35 mouse cellular contexts compared by ENCODE assay signal in genomic region chrX:99780308-99780707, GRCm38 (mm10). TPM values are rescaled to one million over a fixed set of nuclear protein-coding genes. Genes with fewer than 3 reads are reported as not detected.
DNase-seq lines count a peak whose midpoint lies in the region; ATAC-seq and TF ChIP-seq lines count a peak whose summit lies in the region.
"Had no signal": no experiment of that assay in that cellular context is flagged by ENCODE, and none has a peak within 500 bp of the region (broad histone marks: within the 10 kb centered on the region; RNA-seq: fewer than 3 reads in every experiment).

No protein-coding gene starts in this region.

- no peaks in the 10 kb centered on the region for H3K27me3 ChIP-seq in forebrain, postnatal 0 days (ENCODE audit: insufficient read depth, low read length)
- peaks cover 9% of the 10 kb centered on the region; the same call in 1 of the 2 replicates for H3K27me3 ChIP-seq in forebrain, embryonic 12.5 days
- H3K27me3 ChIP-seq in limb, embryonic 14.5 days (ENCODE audit: control insufficient read depth, insufficient read depth, low read length), result no peaks in the 10 kb centered on the region; the same call in 1 of the 2 replicates
- H3K27me3 ChIP-seq in limb, embryonic 10.5 days (ENCODE audit: low read depth, poor library complexity, severe bottlenecking), result peaks cover 77% of the 10 kb centered on the region
- H3K27me3 ChIP-seq in neural tube, embryonic 15.5 days (replicated peaks), result no peaks in the 10 kb centered on the region; the same call in 1 of the 2 replicates
- H3K27me3 ChIP-seq: CH12.LX; embryonic facial prominence, embryonic 15.5 days; liver, embryonic 15.5 days had no signal

- no peak overlapping the region for H3K4me2 ChIP-seq in forebrain, postnatal 0 days (ENCODE audit: low read depth)
- no peak overlapping the region for H3K4me2 ChIP-seq in forebrain, embryonic 12.5 days
- no peak overlapping the region for H3K4me2 ChIP-seq in limb, embryonic 14.5 days (replicated peaks; ENCODE audit: low read depth, low read length, severe bottlenecking)
- H3K4me2 ChIP-seq in neural tube, embryonic 15.5 days, result no peak overlapping the region
- H3K4me2 ChIP-seq: embryonic facial prominence, embryonic 15.5 days; heart, embryonic 11.5 days; hindbrain, embryonic 13.5 days; liver, embryonic 15.5 days; midbrain, embryonic 13.5 days had no signal

- peak; percentile 3 to 7 for DNase-seq in cerebellum, postnatal 10 days
- DNase-seq in cerebellum, adult 18-20 months, result no peak
- DNase-seq in forebrain, postnatal 0 days, result peak; percentile 19
- DNase-seq in limb, embryonic 14.5 days (ENCODE audit: low spot score), result peak; percentile 47
- no peak for DNase-seq in limb, embryonic 10.5 days (ENCODE audit: low spot score)
- DNase-seq in brain, embryonic 18.5 days (ENCODE audit: low read depth, low spot score), result peak; percentile 6
- DNase-seq: adrenal gland, adult 2 months; adrenal gland, postnatal 36 days; cerebellum, adult 11 months; cerebellum, adult 9-11 months; gastrocnemius, postnatal 25 days; heart, adult 18-20 months; heart, postnatal 36 days; kidney, postnatal 4 days; lung, postnatal 4 days; right cerebral cortex, adult 18-20 months; spleen, adult 18-20 months; thymus, adult 18-20 months; thymus, postnatal 25 days had no signal

- ATAC-seq in forebrain, postnatal 0 days, result peak; percentile 38; the same call in 1 of the 2 replicates
- ATAC-seq in forebrain, embryonic 12.5 days (ENCODE audit: low FRiP score), result no peak
- ATAC-seq in limb, embryonic 14.5 days (ENCODE audit: low FRiP score, low read depth), result no peak
- ATAC-seq in neural tube, embryonic 15.5 days (ENCODE audit: low FRiP score), result no peak
- ATAC-seq: activated CD4-positive, CD25-positive, alpha-beta regulatory T cell, adult 4 months; intestine, postnatal 0 days; midbrain, embryonic 13.5 days had no signal

- no peak overlapping the region for H3K9ac ChIP-seq in forebrain, postnatal 0 days
- H3K9ac ChIP-seq in forebrain, embryonic 12.5 days, result no peak overlapping the region
- H3K9ac ChIP-seq in limb, embryonic 14.5 days (ENCODE audit: low read depth, low read length, severe bottlenecking), result no peak overlapping the region
- H3K9ac ChIP-seq in neural tube, embryonic 15.5 days (replicated peaks), result no peak overlapping the region
- H3K9ac ChIP-seq: embryonic facial prominence, embryonic 15.5 days; hindbrain, embryonic 13.5 days; liver, embryonic 15.5 days; midbrain, embryonic 13.5 days had no signal

- no peak overlapping the region for H3K27ac ChIP-seq in forebrain, postnatal 0 days (ENCODE audit: low read depth, low read length)
- H3K27ac ChIP-seq in forebrain, embryonic 12.5 days, result no peak overlapping the region
- H3K27ac ChIP-seq in limb, embryonic 14.5 days (replicated peaks; ENCODE audit: low read depth, low read length), result no peak overlapping the region
- no peak overlapping the region for H3K27ac ChIP-seq in limb, embryonic 10.5 days
- H3K27ac ChIP-seq in neural tube, embryonic 15.5 days (replicated peaks), result no peak overlapping the region
- H3K27ac ChIP-seq: embryonic facial prominence, embryonic 15.5 days; hindbrain, embryonic 13.5 days; liver, embryonic 15.5 days; midbrain, embryonic 13.5 days had no signal

- H3K4me3 ChIP-seq in forebrain, postnatal 0 days (ENCODE audit: low read depth, low read length), result no peak overlapping the region
- H3K4me3 ChIP-seq in forebrain, embryonic 12.5 days (replicated peaks), result no peak overlapping the region
- no peak overlapping the region for H3K4me3 ChIP-seq in limb, embryonic 14.5 days (replicated peaks; ENCODE audit: low read length)
- H3K4me3 ChIP-seq in limb, embryonic 10.5 days, result no peak overlapping the region
- no peak overlapping the region for H3K4me3 ChIP-seq in neural tube, embryonic 15.5 days (replicated peaks)
- H3K4me3 ChIP-seq: embryonic facial prominence, embryonic 15.5 days; hindbrain, embryonic 13.5 days; liver, embryonic 15.5 days; megakaryocyte, embryonic 14.5 days; midbrain, embryonic 13.5 days had no signal

- TF ChIP-seq CTCF in forebrain, postnatal 0 days (IDR thresholded peaks at IDR 0.05; ENCODE audit: low read depth), result no peak

- H3K4me1 ChIP-seq in forebrain, postnatal 0 days (ENCODE audit: insufficient read depth), result no peaks in the 10 kb centered on the region
- H3K4me1 ChIP-seq in forebrain, embryonic 12.5 days, result no peaks in the 10 kb centered on the region
- no peaks in the 10 kb centered on the region for H3K4me1 ChIP-seq in limb, embryonic 14.5 days (ENCODE audit: control insufficient read depth, insufficient read depth, low read length)
- H3K4me1 ChIP-seq in limb, embryonic 10.5 days, result no peaks in the 10 kb centered on the region
- no peaks in the 10 kb centered on the region for H3K4me1 ChIP-seq in neural tube, embryonic 15.5 days
- H3K4me1 ChIP-seq: embryonic facial prominence, embryonic 15.5 days; hindbrain, embryonic 13.5 days; liver, embryonic 15.5 days; megakaryocyte, embryonic 14.5 days; midbrain, embryonic 13.5 days had no signal

- H3K36me3 ChIP-seq in forebrain, postnatal 0 days (ENCODE audit: insufficient read depth), result no peaks in the 10 kb centered on the region
- H3K36me3 ChIP-seq in forebrain, embryonic 12.5 days (replicated peaks), result no peaks in the 10 kb centered on the region
- H3K36me3 ChIP-seq in limb, embryonic 14.5 days (ENCODE audit: control insufficient read depth, insufficient read depth, low read length), result no peaks in the 10 kb centered on the region
- H3K36me3 ChIP-seq in limb, embryonic 10.5 days, result no peaks in the 10 kb centered on the region
- no peaks in the 10 kb centered on the region for H3K36me3 ChIP-seq in neural tube, embryonic 15.5 days
- H3K36me3 ChIP-seq: embryonic facial prominence, embryonic 15.5 days; hindbrain, embryonic 13.5 days; liver, embryonic 15.5 days; midbrain, embryonic 13.5 days had no signal

- H3K9me3 ChIP-seq in forebrain, postnatal 0 days (ENCODE audit: low read length), result no peaks in the 10 kb centered on the region
- no peaks in the 10 kb centered on the region for H3K9me3 ChIP-seq in forebrain, embryonic 12.5 days
- no peaks in the 10 kb centered on the region for H3K9me3 ChIP-seq in limb, embryonic 14.5 days (ENCODE audit: control insufficient read depth, low read length)
- no peaks in the 10 kb centered on the region for H3K9me3 ChIP-seq in limb, embryonic 10.5 days (replicated peaks)
- H3K9me3 ChIP-seq in neural tube, embryonic 15.5 days (replicated peaks), result no peaks in the 10 kb centered on the region
- H3K9me3 ChIP-seq: embryonic facial prominence, embryonic 15.5 days; hindbrain, embryonic 13.5 days; liver, embryonic 15.5 days; midbrain, embryonic 13.5 days had no signal

- no peak for TF ChIP-seq POLR2A in limb, embryonic 14.5 days (IDR thresholded peaks at IDR 0.05; ENCODE audit: borderline replicate concordance, extremely low read depth, insufficient read depth, insufficient read length)

- WGBS in forebrain, postnatal 0 days, result 44% methylated on average over 4 of the region's 4 CpGs
- WGBS in forebrain, embryonic 12.5 days, result 65% methylated on average over 4 of the region's 4 CpGs
- 36% methylated on average over 4 of the region's 4 CpGs for WGBS in limb, embryonic 14.5 days
- 63% methylated on average over 4 of the region's 4 CpGs for WGBS in limb, embryonic 10.5 days
- WGBS in neural tube, embryonic 15.5 days, result 51% methylated on average over 4 of the region's 4 CpGs

RNA-seq across cellular contexts. Expression of gene Tmem28, which starts 40.5 kb away (rescaled TPM):
- 9.2 and 12.0 TPM in 2 replicates for total RNA-seq in forebrain, postnatal 0 days (2014; rRNA removed)
- polyA plus RNA-seq in forebrain, postnatal 0 days (2015; fragmentation: Nextera tagmentation; extraction: Ambion mirVana), result 1.4 and 1.6 TPM in 2 replicates
- 1.0 and 1.1 TPM in 2 replicates for polyA plus RNA-seq in forebrain, embryonic 12.5 days (2016; fragmentation: Nextera tagmentation; extraction: Ambion mirVana)
- polyA plus RNA-seq in limb, embryonic 14.5 days (2012; rRNA removed), result 1.1 and 1.4 TPM in 2 replicates
- polyA plus RNA-seq in limb, embryonic 14.5 days (2014; fragmentation: Nextera tagmentation; extraction: Ambion mirVana), result 0.56 and 0.61 TPM in 2 replicates
- polyA plus RNA-seq in limb, embryonic 10.5 days (2016; fragmentation: Nextera tagmentation; extraction: Ambion mirVana), result 0.13 and 0.14 TPM in 2 replicates
- polyA plus RNA-seq in neural tube, embryonic 15.5 days (2015; fragmentation: Nextera tagmentation; extraction: Ambion mirVana), result 1.6 and 1.8 TPM in 2 replicates
- total RNA-seq: CH12.LX; common myeloid progenitor, adult 5-6 weeks; heart, postnatal 36 days; liver, adult 2 months had no signal
- polyA plus RNA-seq: activated CD4-positive, CD25-positive, alpha-beta regulatory T cell, adult 4 months; C2C12; kidney, embryonic 14.5 days; liver, adult 2 months; liver, embryonic 15.5 days; lung, embryonic 16.5 days had no signal

Comparison
In these comparisons a context has a peak if more than half of its experiments do, and no peak if none do; other contexts are left out.
1. DNase-seq: peak in cerebellum, postnatal 10 days (2 of 2), forebrain, postnatal 0 days (single experiment), limb, embryonic 14.5 days (single experiment) and brain, embryonic 18.5 days (single experiment); none in cerebellum, adult 18-20 months (0 of 2) and limb, embryonic 10.5 days (single experiment).